Mouse (Mus musculus) liver, embryonic 11.5 days (tissue): ENCODE measurements around the gene Cacna1s. TPM values are rescaled to one million over a fixed set of nuclear protein-coding genes. Genes with fewer than 3 reads are reported as not detected.

Experiments used
- ATAC-seq: fragments of 200-750 bp; cut with Nextera tagmentation; replicated peaks from 2 replicates; pipeline ENCODE4 v1.8.0; 2017; ENCODE audit warnings: moderate number of reproducible peaks, mild to moderate bottlenecking, moderate TSS enrichment, moderate library complexity; ENCODE audit not compliant: low FRiP score
- DNase-seq: peaks from one replicate; pipeline ENCODE4 v3.0.0-alpha.2; 2017; ENCODE audit warnings: low spot score
- H3K27ac ChIP-seq: fragments of 300-500 bp; sonication (generic); 2 replicates; pipeline ENCODE4 v1.5.1; 2014; ENCODE audit warnings: mild to moderate bottlenecking, low read depth, low read length, control low read depth
- H3K27me3 ChIP-seq: fragments of 300-500 bp; sonication (generic); replicated peaks from 2 replicates; pipeline ENCODE4 v1.6.1; 2014; ENCODE audit warnings: low read length, mixed read lengths; ENCODE audit not compliant: control insufficient read depth, insufficient read depth
- H3K36me3 ChIP-seq: fragments of 300-500 bp; sonication (generic); 2 replicates; pipeline ENCODE4 v1.6.1; 2014; ENCODE audit warnings: mild to moderate bottlenecking, low read length, moderate library complexity, mixed read lengths; ENCODE audit not compliant: control insufficient read depth, insufficient read depth
- H3K4me1 ChIP-seq: fragments of 300-500 bp; sonication (generic); replicated peaks from 2 replicates; pipeline ENCODE4 v1.6.1; 2014; ENCODE audit warnings: low read length, mixed read lengths; ENCODE audit not compliant: control insufficient read depth, insufficient read depth
- H3K4me2 ChIP-seq: fragments of 300-500 bp; sonication (generic); 2 replicates; pipeline ENCODE4 v1.6.1; 2014; ENCODE audit warnings: mild to moderate bottlenecking, control low read depth, moderate library complexity
- H3K4me3 ChIP-seq: fragments of 300-500 bp; sonication (generic); 2 replicates; pipeline ENCODE4 v1.5.1; 2014; ENCODE audit warnings: low read depth, low read length, control low read depth
- H3K9ac ChIP-seq: fragments of 300-500 bp; sonication (generic); 2 replicates; pipeline ENCODE4 v1.6.1; 2014; ENCODE audit warnings: low read depth, low read length, control low read depth
- H3K9me3 ChIP-seq: fragments of 300-500 bp; sonication (generic); 2 replicates; pipeline ENCODE4 v1.6.1; 2016; ENCODE audit warnings: low read length, inconsistent platforms, mixed read lengths; ENCODE audit not compliant: control insufficient read depth
- WGBS: fragments of 180-500 bp; shearing (Covaris S2); extraction: QIAGEN DNeasy Blood & Tissue Kit; methylation state at CpG from one replicate; pipeline ENCODE4 v1.1.7; 2014; 5-methylcytosine and 5-hydroxymethylcytosine counted together
- polyA plus RNA-seq: library from polyadenylated mRNA; unstranded; fragments of >200 nt; fragmentation: Nextera tagmentation; extraction: Ambion mirVana; gene quantifications from 2 replicates; pipeline ENCODE4 v1.2.1, GENCODE M21; 2014

Cacna1s gene
- polyA plus RNA-seq, 1 experiment from 2014 or later, result 0.45 TPM

DNA sequence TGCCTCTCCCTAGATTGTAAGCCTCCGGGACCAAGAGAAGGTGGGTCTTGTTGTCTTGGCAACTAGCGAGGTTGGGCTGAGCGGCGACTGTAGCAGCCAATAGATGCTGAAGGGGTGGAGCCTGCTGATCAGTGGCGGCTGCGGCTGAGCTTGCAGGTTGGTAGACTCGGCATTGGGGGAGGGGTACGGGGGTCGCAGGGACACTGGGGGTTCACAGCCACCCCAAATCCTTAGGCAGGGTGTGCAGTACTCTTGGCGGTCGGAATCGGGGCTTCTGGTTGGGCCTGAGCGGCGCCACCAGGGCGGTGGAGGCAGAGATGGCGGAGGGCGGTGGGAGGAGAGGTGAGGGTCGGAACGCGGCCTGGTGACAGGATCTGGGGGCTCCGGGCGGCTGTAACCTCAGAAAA is 34.6 kb upstream of the Cacna1s start:
- DNase-seq (peak; percentile 85), ATAC-seq (peak; percentile 85)
- Histone ChIP-seq H3K4me3 (peak overlapping the region; percentile 86), H3K27ac (peak overlapping the region; percentile 64), H3K27me3 (no peaks in the 10 kb centered on the region), H3K36me3 (peaks cover 14% of the 10 kb centered on the region; the same call in 1 of the 2 replicates), H3K9ac (peak overlapping the region; percentile 88), H3K4me2 (peak overlapping the region; percentile 83), H3K9me3 (no peaks in the 10 kb centered on the region), H3K4me1 (peaks cover 21% of the 10 kb centered on the region)
- under 1% methylated on average over 22 of the region's 22 CpGs for WGBS

DNA sequence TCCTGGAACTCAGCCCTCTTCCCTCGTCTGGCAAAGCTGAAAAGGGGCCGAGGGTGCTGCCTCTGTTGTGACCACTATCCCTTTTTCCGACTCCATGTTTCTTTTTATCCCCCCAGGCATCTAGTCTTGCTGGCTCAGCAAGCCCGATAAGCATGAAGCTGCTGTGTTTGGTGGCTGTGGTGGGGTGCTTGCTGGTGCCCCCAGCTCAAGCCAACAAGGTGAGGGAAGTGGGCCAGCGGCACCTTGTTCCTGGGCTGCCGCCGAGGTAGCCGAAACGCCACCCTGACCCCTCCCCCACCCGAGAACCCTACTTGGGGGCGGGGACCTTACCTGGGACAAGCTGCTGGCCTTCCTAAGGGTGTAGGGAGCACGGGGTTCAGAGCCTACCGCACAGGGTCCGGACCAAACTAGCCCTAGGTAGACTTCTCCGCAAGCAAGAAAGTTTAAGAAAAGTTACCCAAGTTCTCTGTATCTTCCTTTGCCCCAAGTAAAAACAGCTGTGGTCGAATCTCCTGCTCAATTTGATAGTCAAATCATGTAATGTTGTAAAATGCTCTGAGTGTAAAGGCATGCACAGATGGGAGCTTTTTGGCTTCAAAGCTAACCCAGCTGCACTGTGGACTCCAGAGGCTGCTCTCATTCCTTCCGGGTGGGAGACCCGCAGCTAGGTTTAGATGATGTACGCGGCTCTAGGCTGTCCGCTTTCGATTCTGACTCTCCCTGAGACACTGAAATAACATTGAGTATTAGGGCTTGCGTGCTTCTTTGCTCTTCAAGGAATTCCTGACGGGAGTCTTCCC is 34.0 kb upstream of the Cacna1s start:
- Histone ChIP-seq H3K9me3 (no peaks in the 10 kb centered on the region), H3K4me1 (peaks cover 19% of the 10 kb centered on the region), H3K27ac (peak overlapping the region; percentile 64), H3K27me3 (no peaks in the 10 kb centered on the region), H3K4me3 (peak overlapping the region; percentile 86), H3K9ac (peak overlapping the region; percentile 88), H3K4me2 (peak overlapping the region; percentile 83), H3K36me3 (peaks cover 14% of the 10 kb centered on the region; the same call in 1 of the 2 replicates)
- 10% methylated on average over 24 of the region's 24 CpGs for WGBS
- peak; percentile 10; the same call in 1 of the 2 replicates for ATAC-seq
- DNase-seq, result peak; percentile 58

DNA sequence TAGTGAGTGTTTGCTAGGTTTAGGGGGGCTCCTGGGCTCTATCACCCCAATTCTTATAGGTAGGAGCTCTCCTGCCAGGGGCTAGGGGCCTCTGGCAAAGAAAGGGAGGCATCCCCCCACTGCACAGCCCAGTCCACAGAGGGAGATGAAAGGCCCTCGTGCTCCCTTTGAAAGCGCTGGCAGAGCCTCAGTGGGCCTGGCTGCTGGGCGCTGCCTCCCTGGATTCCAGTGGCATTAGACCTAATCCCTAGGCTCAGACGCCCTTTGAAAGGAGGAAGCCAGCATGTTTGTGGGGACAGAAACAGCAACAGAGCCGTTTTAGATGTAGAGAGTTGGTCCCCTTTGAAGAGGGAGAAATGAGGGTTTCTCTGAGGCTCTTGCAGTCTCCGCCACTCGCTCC is 22.3 kb upstream of the Cacna1s start:
- H3K27ac ChIP-seq, result no peak overlapping the region

GRCm38 (mm10) chr1:136031697-136032096 is 20.9 kb upstream of the Cacna1s start:
- Histone ChIP-seq H3K9ac (no peak overlapping the region), H3K4me1 (0 out of 2 replicates have a peak, but pooled peaks cover 2% of the 10 kb centered on the region), H3K36me3 (peaks cover 34% of the 10 kb centered on the region), H3K4me2 (no peak overlapping the region), H3K27ac (no peak overlapping the region), H3K4me3 (no peak overlapping the region), H3K9me3 (no peaks in the 10 kb centered on the region), H3K27me3 (no peaks in the 10 kb centered on the region)
- DNase-seq, result no peak
- 77% methylated on average over 8 of the region's 8 CpGs for WGBS
- ATAC-seq, result no peak

More for the DNA sequence above, 22.3 kb upstream of the Cacna1s start:
- peaks cover 42% of the 10 kb centered on the region for H3K36me3 ChIP-seq
- 78% methylated on average over 7 of the region's 7 CpGs for WGBS
- H3K4me2 ChIP-seq, result no peak overlapping the region
- no peak overlapping the region for H3K9ac ChIP-seq
- H3K4me3 ChIP-seq, result no peak overlapping the region
- H3K27me3 ChIP-seq, result no peaks in the 10 kb centered on the region
- no peak for ATAC-seq
- no peaks in the 10 kb centered on the region for H3K9me3 ChIP-seq
- DNase-seq, result no peak
- 0 out of 2 replicates have a peak, but pooled peaks cover 2% of the 10 kb centered on the region for H3K4me1 ChIP-seq

DNA sequence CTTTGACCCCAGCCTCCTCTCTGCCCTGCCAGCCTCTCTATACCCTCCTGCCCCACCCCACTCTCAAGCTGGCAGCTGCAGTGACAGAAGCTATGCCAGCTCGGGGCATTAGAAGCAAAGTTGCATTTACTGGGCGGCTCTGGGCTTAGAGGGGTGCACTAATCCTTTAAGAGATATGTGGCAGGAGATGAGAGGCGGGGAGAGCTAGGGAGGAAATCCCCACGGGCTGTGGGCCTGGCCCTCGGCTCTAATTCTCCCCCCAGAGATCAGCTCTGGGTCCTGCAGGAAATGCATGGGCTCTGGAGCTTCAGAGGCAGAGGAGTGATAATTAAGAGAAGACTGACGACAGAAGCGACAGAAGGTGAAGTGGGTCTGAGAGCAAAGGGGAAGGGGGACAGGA is 19.6 kb upstream of the Cacna1s start:
- WGBS, result 52% methylated on average over 7 of the region's 7 CpGs
- H3K4me3 ChIP-seq, result no peak overlapping the region
- no peaks in the 10 kb centered on the region for H3K9me3 ChIP-seq
- no peaks in the 10 kb centered on the region for H3K27me3 ChIP-seq
- H3K36me3 ChIP-seq, result peaks cover 28% of the 10 kb centered on the region
- H3K27ac ChIP-seq, result no peak overlapping the region; the same call in 1 of the 2 replicates
- no peak for ATAC-seq
- DNase-seq, result no peak
- 0 out of 2 replicates have a peak, but pooled peaks cover 2% of the 10 kb centered on the region for H3K4me1 ChIP-seq
- no peak overlapping the region for H3K9ac ChIP-seq
- H3K4me2 ChIP-seq, result no peak overlapping the region

GRCm38 (mm10) chr1:136038746-136039538 is 13.6 kb upstream of the Cacna1s start:
- Histone ChIP-seq H3K36me3 (peaks cover 13% of the 10 kb centered on the region), H3K4me3 (no peak overlapping the region), H3K4me2 (no peak overlapping the region), H3K27ac (no peak overlapping the region), H3K4me1 (no peaks in the 10 kb centered on the region), H3K9me3 (no peaks in the 10 kb centered on the region), H3K27me3 (peaks cover 22% of the 10 kb centered on the region), H3K9ac (no peak overlapping the region)
- 70% methylated on average over 5 of the region's 5 CpGs for WGBS
- ATAC-seq (no peak), DNase-seq (no peak)

DNA sequence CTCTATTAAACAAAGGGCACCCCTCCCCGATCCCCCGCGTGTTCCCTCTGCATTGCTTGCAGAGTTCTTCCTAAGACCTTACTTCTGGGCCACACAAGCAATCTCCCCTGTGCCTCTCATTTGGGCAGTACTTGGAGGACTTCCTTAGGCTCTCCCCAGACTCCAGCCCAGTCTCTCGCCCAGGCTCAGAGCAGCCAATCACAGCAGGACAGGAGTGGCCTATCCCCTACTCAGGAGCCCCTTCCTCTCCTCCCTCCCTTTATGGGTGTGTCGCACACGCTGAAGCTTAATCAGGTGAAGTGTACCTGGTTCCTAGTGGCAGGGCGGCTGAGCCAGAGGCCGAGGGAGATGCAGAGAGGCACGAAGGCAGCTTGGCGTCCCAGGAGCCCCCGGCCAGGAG is 12.1 kb upstream of the Cacna1s start:
- H3K9ac ChIP-seq, result no peak overlapping the region
- no peaks in the 10 kb centered on the region for H3K36me3 ChIP-seq
- no peak for ATAC-seq
- H3K9me3 ChIP-seq, result no peaks in the 10 kb centered on the region
- WGBS, result 17% methylated on average over 11 of the region's 11 CpGs
- no peak for DNase-seq
- H3K4me2 ChIP-seq, result no peak overlapping the region
- no peak overlapping the region for H3K4me3 ChIP-seq
- no peaks in the 10 kb centered on the region for H3K4me1 ChIP-seq
- no peak overlapping the region for H3K27ac ChIP-seq
- H3K27me3 ChIP-seq, result peaks cover 25% of the 10 kb centered on the region

DNA sequence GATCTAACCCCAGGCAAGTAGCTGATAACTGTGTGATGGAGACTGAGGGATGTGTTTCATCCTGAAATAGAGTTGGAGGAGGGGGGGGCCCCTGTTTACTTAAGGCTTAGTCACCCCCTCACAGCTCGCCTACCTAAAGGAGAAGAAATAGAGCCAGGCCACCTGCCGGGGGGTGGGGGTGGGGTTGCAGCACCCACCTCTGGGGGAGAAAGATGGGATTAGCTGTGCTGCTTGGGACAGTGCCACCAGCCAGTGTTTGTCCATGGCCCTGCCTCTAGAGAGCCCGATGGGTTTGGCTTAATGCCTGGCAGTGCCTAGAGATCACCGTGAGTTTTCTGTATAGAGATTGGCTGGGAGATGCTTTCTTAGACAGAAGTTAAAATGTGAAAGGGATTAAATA is 11.7 kb upstream of the Cacna1s start:
- H3K36me3 ChIP-seq, result no peaks in the 10 kb centered on the region
- no peak for ATAC-seq
- no peak overlapping the region for H3K27ac ChIP-seq
- no peaks in the 10 kb centered on the region for H3K9me3 ChIP-seq
- H3K4me2 ChIP-seq, result no peak overlapping the region
- no peak for DNase-seq
- H3K9ac ChIP-seq, result no peak overlapping the region
- H3K4me3 ChIP-seq, result no peak overlapping the region
- WGBS, result 34% methylated on average over 4 of the region's 4 CpGs
- no peaks in the 10 kb centered on the region for H3K4me1 ChIP-seq
- peaks cover 25% of the 10 kb centered on the region for H3K27me3 ChIP-seq
